Mouse (Mus musculus) cerebellum, postnatal 4 days (tissue): ENCODE results near the gene Gm49337.

ENCODE experiments used
- DNase-seq, 2 experiments: peaks; one replicate each; pipeline ENCODE4 v3.0.0; 2022; ENCODE audit warnings: low spot score in 2 of 2, mixed read lengths in 1 of 2

Gene Gm49337

GRCm38 (mm10) chr4:116173072-116173471 is at the start of gene Gm49337, which contains the start of gene 1700042G07Rik:
Gene Gm49337, plus strand, starts transcription at chr4:116173384.
Gene 1700042G07Rik, plus strand, starts transcription at chr4:116173372.
- DNase-seq: no peak

GRCm38 (mm10) chr4:116123602-116124519 is 49.3 kb upstream of the Gm49337 start, which contains the start of the genes Rad54l and Pomgnt1:
Gene Rad54l, minus strand, starts transcription at chr4:116123690.
Gene Pomgnt1, plus strand, starts transcription at chr4:116123840.
- DNase-seq: peak; percentile 59 to 79

GRCm38 (mm10) chr4:116125803-116126386 is 47.3 kb upstream of the Gm49337 start:
- DNase-seq: no peak

GRCm38 (mm10) chr4:116127956-116128355 is 45.2 kb upstream of the Gm49337 start:
- no peak for DNase-seq

GRCm38 (mm10) chr4:116133126-116133525 is 40.1 kb upstream of the Gm49337 start:
- DNase-seq: no peak

GRCm38 (mm10) chr4:116134990-116135389 is 38.2 kb upstream of the Gm49337 start:
- DNase-seq: no peak

- no peak for DNase-seq
Measured at GRCm38 (mm10) chr4:116137421-116137996, 35.7 kb upstream of the Gm49337 start.

GRCm38 (mm10) chr4:116140801-116141574 is 32.2 kb upstream of the Gm49337 start:
- no peak for DNase-seq

GRCm38 (mm10) chr4:116141736-116142135 is 31.4 kb upstream of the Gm49337 start:
- no peak for DNase-seq

- DNase-seq: no peak
Measured at GRCm38 (mm10) chr4:116142269-116142668, 30.9 kb upstream of the Gm49337 start.

- DNase-seq: peak in 1 of 2 experiments; percentile 59
Measured at GRCm38 (mm10) chr4:116143317-116143811, 29.8 kb upstream of the Gm49337 start.

GRCm38 (mm10) chr4:116143891-116144717 is 29.1 kb upstream of the Gm49337 start:
- DNase-seq: peak; percentile 29 to 52

- DNase-seq: no peak
Measured at GRCm38 (mm10) chr4:116149812-116150155, 23.4 kb upstream of the Gm49337 start.

- DNase-seq: peak; percentile 34 to 63
Measured at GRCm38 (mm10) chr4:116150156-116150861, 22.9 kb upstream of the Gm49337 start.

GRCm38 (mm10) chr4:116150862-116151221 is 22.3 kb upstream of the Gm49337 start:
- DNase-seq: no peak

- DNase-seq: no peak
Measured at GRCm38 (mm10) chr4:116151238-116151637, 21.9 kb upstream of the Gm49337 start, which contains the start of gene Lurap1. Gene Lurap1, minus strand, starts transcription at chr4:116151338.

GRCm38 (mm10) chr4:116152702-116153101 is 20.5 kb upstream of the Gm49337 start:
- no peak for DNase-seq

GRCm38 (mm10) chr4:116157882-116158281 is 15.3 kb upstream of the Gm49337 start:
- no peak for DNase-seq

- peak in 1 of 2 experiments; percentile 39 for DNase-seq
Measured at GRCm38 (mm10) chr4:116159912-116160311, 13.3 kb upstream of the Gm49337 start.

GRCm38 (mm10) chr4:116160769-116161168 is 12.4 kb upstream of the Gm49337 start:
- no peak for DNase-seq
